Mouse (Mus musculus) forebrain, embryonic 10.5 days (tissue): ENCODE data around the gene BC017158. TPM values are rescaled to one million over a fixed set of nuclear protein-coding genes. Genes with fewer than 3 reads are reported as not detected.

ENCODE experiments used
- DNase-seq: peaks from one replicate; pipeline ENCODE4 v3.0.0-alpha.2; 2017; ENCODE audit warnings: low spot score; ENCODE audit errors: extremely low spot score
- H3K27ac ChIP-seq: fragments of 300-500 bp; sonication (generic); 2 replicates; pipeline ENCODE4 v1.5.1; 2016; ENCODE audit warnings: mild to moderate bottlenecking
- H3K27me3 ChIP-seq: fragments of 300-500 bp; sonication (generic); 2 replicates; pipeline ENCODE4 v1.6.1; 2016; ENCODE audit warnings: mild to moderate bottlenecking; ENCODE audit not compliant: poor library complexity, severe bottlenecking
- H3K36me3 ChIP-seq: fragments of 300-500 bp; sonication (generic); replicated peaks from 2 replicates; pipeline ENCODE4 v1.6.1; 2016; ENCODE audit warnings: mild to moderate bottlenecking, moderate library complexity
- H3K4me1 ChIP-seq: fragments of 300-500 bp; sonication (generic); 2 replicates; pipeline ENCODE4 v1.6.1; 2016
- H3K4me3 ChIP-seq: fragments of 300-500 bp; sonication (generic); 2 replicates; pipeline ENCODE4 v1.5.1; 2016; ENCODE audit warnings: mild to moderate bottlenecking, moderate library complexity
- H3K9me3 ChIP-seq: fragments of 300-500 bp; sonication (generic); 2 replicates; pipeline ENCODE4 v1.6.1; 2016; ENCODE audit warnings: mild to moderate bottlenecking, moderate library complexity
- WGBS: fragments of 180-500 bp; shearing (Covaris S2); methylation state at CpG from one replicate; pipeline ENCODE4 v1.1.7; 2016; 5-methylcytosine and 5-hydroxymethylcytosine counted together
- polyA plus RNA-seq: library from polyadenylated mRNA; unstranded; fragments of >200 nt; fragmentation: Nextera tagmentation; extraction: Ambion mirVana; gene quantifications from 2 replicates; pipeline ENCODE4 v1.2.1, GENCODE M21; 2016

Gene BC017158
- polyA plus RNA-seq, 1 experiment from 2014 or later = 22.0 TPM

- H3K9me3 ChIP-seq = no peaks in the 10 kb centered on the region
- peaks cover 7% of the 10 kb centered on the region; the same call in 1 of the 2 replicates for H3K4me1 ChIP-seq
- no peaks in the 10 kb centered on the region for H3K36me3 ChIP-seq
- 90% methylated on average over 2 of the region's 2 CpGs for WGBS
- H3K4me3 ChIP-seq = no peak overlapping the region
- DNase-seq = no peak
- no peak overlapping the region for H3K27ac ChIP-seq
- H3K27me3 ChIP-seq = no peaks in the 10 kb centered on the region
Measured at GRCm38 (mm10) chr7:128320219-128320816, 22.3 kb upstream of the BC017158 start.

DNA sequence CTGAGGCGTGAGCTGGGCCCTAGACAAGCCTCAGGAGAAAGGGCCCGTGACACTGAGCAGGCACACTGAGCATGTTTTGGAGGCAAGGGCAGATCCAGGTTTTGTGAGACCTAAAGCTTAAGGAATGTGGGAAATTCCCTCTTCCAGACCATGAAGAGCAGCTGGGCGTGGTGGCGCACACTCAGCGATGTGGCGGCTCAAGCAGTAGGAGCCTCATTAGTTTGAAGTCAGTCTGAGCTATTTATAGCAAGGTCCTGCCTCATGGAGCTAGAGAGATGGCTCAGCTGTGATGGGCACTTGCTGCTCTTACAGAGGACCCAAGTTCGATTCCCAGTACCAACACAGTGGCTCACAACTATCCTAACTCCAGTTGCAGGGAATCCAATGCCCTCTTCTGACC is 21.2 kb upstream of the BC017158 start:
- DNase-seq = no peak
- Histone ChIP-seq H3K4me1 (peaks cover 7% of the 10 kb centered on the region; the same call in 1 of the 2 replicates), H3K27ac (no peak overlapping the region), H3K36me3 (no peaks in the 10 kb centered on the region), H3K4me3 (no peak overlapping the region), H3K27me3 (no peaks in the 10 kb centered on the region), H3K9me3 (no peaks in the 10 kb centered on the region)
- 85% methylated on average over 7 of the region's 7 CpGs for WGBS

DNA sequence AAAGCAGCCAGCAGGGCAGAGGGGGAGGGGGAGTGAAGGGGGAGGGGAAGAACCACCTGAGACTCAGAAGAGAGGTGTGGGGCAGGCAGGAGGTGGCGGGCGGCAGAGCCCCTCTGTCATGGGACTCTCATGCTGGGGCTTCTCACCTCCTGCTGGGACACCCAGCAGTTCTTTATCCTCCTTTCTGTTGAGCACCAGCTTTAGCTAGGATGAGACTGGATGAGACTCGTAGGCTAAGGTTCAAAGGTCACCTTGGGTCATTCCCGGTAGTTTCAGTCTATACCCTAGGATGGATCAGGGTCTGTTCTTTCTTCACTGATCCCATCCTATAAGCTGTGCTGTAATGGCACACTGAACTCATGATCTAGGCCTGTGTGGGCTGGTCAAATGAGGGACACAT is 19.0 kb upstream of the BC017158 start:
- 44% methylated on average over 4 of the region's 4 CpGs for WGBS
- H3K36me3 ChIP-seq = no peaks in the 10 kb centered on the region
- no peak overlapping the region for H3K27ac ChIP-seq
- H3K27me3 ChIP-seq = no peaks in the 10 kb centered on the region
- no peak overlapping the region for H3K4me3 ChIP-seq
- DNase-seq = no peak
- H3K4me1 ChIP-seq = peaks cover 12% of the 10 kb centered on the region
- H3K9me3 ChIP-seq = no peaks in the 10 kb centered on the region

DNA sequence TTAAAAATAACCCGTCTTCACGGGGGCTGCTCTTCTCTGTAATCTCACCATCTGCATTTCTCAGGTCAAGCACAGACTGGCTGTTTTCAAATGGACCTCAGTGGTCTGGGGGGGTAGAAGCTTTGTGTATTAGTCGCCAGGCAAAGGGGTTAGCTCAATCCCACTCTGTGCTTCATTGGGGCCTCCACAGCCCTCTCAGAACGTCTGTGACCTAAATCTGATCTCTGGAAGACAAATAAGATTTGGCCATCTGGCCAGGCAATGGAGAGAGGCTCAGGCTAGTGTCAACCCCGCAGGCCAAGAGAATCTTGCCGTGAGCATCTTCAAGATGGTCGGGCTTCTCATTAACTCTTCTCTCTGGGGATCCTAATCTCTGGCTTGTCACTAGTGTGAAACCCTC is 16.5 kb upstream of the BC017158 start:
- H3K36me3 ChIP-seq = no peaks in the 10 kb centered on the region
- no peak overlapping the region for H3K4me3 ChIP-seq
- H3K9me3 ChIP-seq = no peaks in the 10 kb centered on the region
- 85% methylated on average over 7 of the region's 7 CpGs for WGBS
- no peak for DNase-seq
- peaks cover 14% of the 10 kb centered on the region for H3K4me1 ChIP-seq
- no peak overlapping the region for H3K27ac ChIP-seq
- no peaks in the 10 kb centered on the region for H3K27me3 ChIP-seq

DNA sequence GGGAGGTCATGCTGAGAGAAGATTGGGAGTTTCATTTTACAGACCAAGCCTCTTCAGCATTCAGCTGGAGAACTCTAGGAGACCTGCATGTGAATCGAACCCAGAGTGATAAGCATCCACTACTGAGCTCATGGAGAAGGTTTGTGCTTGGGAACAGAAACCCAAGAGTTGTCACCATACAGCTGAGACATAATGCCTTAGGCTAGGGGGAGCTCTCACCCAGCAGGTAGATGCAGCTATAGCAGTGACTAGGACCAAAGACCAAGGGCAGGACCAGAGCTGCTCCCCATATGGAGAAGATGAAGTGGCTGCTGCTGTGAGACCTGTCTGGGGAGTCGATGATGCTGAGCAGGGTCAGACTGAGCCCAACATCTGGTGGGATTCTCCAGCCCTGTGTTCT is 15.6 kb upstream of the BC017158 start:
- WGBS = 92% methylated on average over 2 of the region's 2 CpGs
- Histone ChIP-seq H3K4me3 (no peak overlapping the region), H3K36me3 (no peaks in the 10 kb centered on the region), H3K4me1 (peaks cover 14% of the 10 kb centered on the region), H3K27ac (no peak overlapping the region), H3K27me3 (no peaks in the 10 kb centered on the region), H3K9me3 (no peaks in the 10 kb centered on the region)
- no peak for DNase-seq

DNA sequence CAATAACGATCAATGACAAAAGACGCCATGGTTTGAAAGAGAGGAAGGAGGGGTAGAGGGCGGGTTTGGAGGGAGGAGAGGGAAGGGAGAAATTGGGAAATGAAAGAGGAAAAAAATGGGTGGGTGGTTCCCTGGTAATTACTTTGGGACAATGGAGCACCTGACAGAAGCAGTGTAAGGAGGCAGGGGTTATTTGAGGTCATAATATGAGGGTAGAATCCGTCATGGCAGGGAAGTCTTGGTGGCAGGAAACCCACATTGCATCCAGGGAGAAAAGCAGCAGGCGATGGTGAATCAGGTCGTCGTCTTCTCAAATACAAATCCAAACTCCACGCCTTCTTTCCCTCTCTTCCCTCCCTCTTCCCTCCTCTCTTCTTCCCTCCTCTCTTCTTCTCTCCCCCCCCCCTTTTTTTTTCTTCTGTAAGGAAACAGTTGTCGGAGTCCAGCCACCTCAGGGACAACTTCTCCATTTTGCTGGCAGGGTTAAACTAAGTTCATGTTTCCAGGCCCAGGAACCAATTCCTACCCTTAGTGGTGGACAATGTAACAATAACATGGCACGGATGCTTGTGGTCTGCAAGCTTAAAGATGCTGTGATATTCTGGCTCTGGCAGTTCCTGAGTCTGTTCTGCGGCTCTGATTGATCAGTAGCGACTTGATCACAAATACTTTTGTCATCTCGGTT is 14.5 kb upstream of the BC017158 start:
- Histone ChIP-seq H3K4me3 (no peak overlapping the region), H3K9me3 (no peaks in the 10 kb centered on the region), H3K4me1 (peaks cover 14% of the 10 kb centered on the region), H3K27me3 (no peaks in the 10 kb centered on the region), H3K36me3 (no peaks in the 10 kb centered on the region), H3K27ac (no peak overlapping the region)
- WGBS = 78% methylated on average over 13 of the region's 13 CpGs
- no peak for DNase-seq

DNA sequence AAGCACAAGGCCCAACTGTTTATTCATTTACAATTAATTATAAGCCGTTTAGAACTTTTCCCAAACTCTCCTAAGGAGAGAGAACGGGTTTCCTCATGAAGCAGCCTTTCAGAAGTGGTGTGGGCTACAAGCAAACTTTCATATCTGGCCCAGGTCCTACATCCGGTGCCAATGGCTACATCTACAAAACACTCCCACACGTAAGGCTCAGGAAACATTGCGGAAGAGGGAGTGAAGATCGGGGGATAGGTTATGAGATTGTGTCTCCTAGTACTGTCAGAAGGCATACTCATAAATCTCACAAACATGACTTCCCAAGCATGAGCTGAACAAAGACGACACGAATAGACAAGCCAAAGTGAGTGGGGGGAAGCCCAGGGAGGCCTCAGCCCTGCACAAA is 13.8 kb upstream of the BC017158 start:
- Histone ChIP-seq H3K9me3 (no peaks in the 10 kb centered on the region), H3K36me3 (no peaks in the 10 kb centered on the region), H3K4me1 (peaks cover 11% of the 10 kb centered on the region), H3K27me3 (no peaks in the 10 kb centered on the region), H3K27ac (no peak overlapping the region), H3K4me3 (no peak overlapping the region)
- no peak for DNase-seq
- 82% methylated on average over 8 of the region's 8 CpGs for WGBS

DNA sequence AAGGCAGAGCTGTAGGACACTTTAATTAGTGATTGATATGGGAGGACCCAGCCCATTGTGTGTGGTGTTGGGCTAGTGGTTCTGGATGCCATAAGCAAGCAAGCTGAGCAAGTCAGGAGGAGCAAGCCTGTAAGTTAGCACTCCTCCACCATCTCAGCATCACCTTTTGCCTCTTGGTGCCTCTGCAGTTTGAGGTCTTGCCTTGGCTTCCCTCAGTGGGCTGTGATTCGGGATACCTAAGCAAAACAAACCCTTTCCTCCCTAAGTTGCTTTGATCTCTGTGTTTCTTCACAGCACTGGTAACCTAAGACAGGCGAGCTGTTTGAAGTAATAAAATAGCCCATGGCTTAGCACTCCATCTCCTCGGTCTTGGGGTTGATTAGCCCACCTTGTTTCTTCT is 13.3 kb upstream of the BC017158 start:
- H3K9me3 ChIP-seq = no peaks in the 10 kb centered on the region
- no peaks in the 10 kb centered on the region for H3K36me3 ChIP-seq
- peaks cover 11% of the 10 kb centered on the region for H3K4me1 ChIP-seq
- 72% methylated on average over 3 of the region's 3 CpGs for WGBS
- no peak overlapping the region for H3K4me3 ChIP-seq
- DNase-seq = no peak
- no peaks in the 10 kb centered on the region for H3K27me3 ChIP-seq
- H3K27ac ChIP-seq = no peak overlapping the region

DNA sequence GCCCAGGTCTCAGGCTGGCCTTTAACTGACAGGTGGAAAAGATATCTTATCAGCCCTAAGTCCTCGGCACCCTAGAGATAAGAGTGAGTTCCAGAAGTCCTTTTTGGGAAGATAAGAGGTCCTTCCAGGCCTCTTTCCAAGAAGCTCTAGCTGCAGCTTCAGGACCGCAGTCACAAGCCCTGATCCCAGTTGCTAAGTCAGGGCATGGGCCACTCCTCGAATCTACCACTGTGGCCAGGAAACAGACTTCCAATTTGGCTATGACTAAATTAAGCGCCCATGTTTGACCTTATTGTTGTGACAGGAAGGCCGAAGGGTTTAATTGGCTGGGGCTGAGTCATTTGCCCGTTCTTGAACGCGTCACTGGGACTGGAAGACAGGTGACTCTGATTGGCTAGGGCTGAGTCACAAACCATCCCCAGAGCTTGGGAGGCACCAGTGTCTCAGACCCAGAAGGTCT is 12.3 kb upstream of the BC017158 start:
- WGBS = 81% methylated on average over 8 of the region's 8 CpGs
- no peaks in the 10 kb centered on the region for H3K36me3 ChIP-seq
- H3K27me3 ChIP-seq = no peaks in the 10 kb centered on the region
- no peak overlapping the region for H3K4me3 ChIP-seq
- no peak for DNase-seq
- peaks cover 11% of the 10 kb centered on the region for H3K4me1 ChIP-seq
- H3K27ac ChIP-seq = no peak overlapping the region
- H3K9me3 ChIP-seq = no peaks in the 10 kb centered on the region

DNA sequence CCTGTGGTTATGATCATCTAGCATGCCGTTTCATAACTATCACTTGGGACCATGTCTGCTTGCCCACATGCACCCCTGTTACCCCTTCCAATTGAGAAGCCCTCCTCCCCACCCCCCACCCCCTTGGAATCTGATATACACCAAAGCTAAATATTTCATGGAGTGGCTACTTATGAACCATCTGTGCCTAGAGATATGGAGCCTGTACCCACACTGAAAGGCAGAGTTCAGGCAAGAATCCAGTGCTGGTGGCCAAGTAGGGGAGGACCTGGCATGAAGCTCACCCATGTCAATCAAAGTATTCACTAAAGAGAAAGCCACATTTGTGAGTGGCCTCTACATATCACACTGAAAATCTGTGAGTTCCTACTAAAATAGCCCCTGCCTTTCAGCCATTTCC is 11.8 kb upstream of the BC017158 start:
- H3K27ac ChIP-seq = no peak overlapping the region
- 82% methylated on average over 1 of the region's 1 CpGs for WGBS
- no peak for DNase-seq
- H3K36me3 ChIP-seq = no peaks in the 10 kb centered on the region
- H3K27me3 ChIP-seq = no peaks in the 10 kb centered on the region
- no peaks in the 10 kb centered on the region for H3K9me3 ChIP-seq
- H3K4me1 ChIP-seq = peaks cover 12% of the 10 kb centered on the region
- H3K4me3 ChIP-seq = no peak overlapping the region

DNA sequence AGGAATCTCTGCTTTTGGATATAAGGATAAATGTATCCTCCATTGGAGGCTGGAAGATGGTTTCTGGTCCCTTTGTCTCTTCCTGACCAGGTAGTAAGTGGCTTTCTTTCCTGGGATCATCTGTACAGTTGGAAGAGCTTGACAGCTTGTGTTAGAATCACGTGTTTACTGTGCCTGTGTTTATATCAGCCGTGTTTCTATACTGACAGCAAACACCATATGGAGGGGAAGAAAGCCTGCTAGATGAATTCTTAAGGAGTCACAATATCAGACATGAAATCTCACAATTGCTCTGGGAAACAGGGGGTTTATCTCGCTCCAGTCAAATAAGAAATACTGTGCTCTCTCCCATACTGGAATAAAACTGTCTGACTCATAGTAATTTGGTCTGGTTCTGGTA is 11.2 kb upstream of the BC017158 start:
- 86% methylated on average over 3 of the region's 3 CpGs for WGBS
- no peaks in the 10 kb centered on the region for H3K27me3 ChIP-seq
- H3K9me3 ChIP-seq = no peaks in the 10 kb centered on the region
- H3K4me3 ChIP-seq = no peak overlapping the region
- no peak for DNase-seq
- H3K36me3 ChIP-seq = no peaks in the 10 kb centered on the region
- peaks cover 17% of the 10 kb centered on the region for H3K4me1 ChIP-seq
- H3K27ac ChIP-seq = no peak overlapping the region

DNA sequence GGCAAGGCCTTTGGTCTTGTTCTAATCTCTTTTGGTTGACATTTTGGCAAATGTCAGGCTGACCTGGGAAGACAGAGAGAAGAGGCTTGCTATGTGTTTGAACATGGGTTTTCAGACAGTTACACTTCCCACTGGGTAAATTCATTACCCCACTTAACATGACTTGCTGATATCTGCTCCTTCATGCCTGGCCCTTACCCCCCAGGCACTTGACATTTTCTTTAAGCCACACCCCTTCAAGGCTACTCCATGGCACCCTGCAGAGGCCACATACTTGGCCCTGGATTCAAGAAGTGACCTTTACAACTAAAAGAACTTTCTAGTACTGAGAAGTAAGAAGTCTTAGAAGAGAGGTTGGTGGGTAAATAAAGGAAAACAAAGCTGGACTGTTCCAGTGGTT is 9.9 kb upstream of the BC017158 start:
- Histone ChIP-seq H3K9me3 (no peaks in the 10 kb centered on the region), H3K36me3 (no peaks in the 10 kb centered on the region), H3K27me3 (no peaks in the 10 kb centered on the region; the same call in 1 of the 2 replicates), H3K27ac (no peak overlapping the region), H3K4me3 (no peak overlapping the region), H3K4me1 (peaks cover 18% of the 10 kb centered on the region)
- DNase-seq = no peak

- Histone ChIP-seq H3K36me3 (no peaks in the 10 kb centered on the region), H3K4me3 (no peak overlapping the region), H3K27me3 (no peaks in the 10 kb centered on the region; the same call in 1 of the 2 replicates), H3K27ac (no peak overlapping the region), H3K9me3 (no peaks in the 10 kb centered on the region), H3K4me1 (0 out of 2 replicates have a peak, but pooled peaks cover 7% of the 10 kb centered on the region)
- no peak for DNase-seq
- 8% methylated on average over 5 of the region's 5 CpGs for WGBS
Measured at GRCm38 (mm10) chr7:128304907-128305306, 6.9 kb upstream of the BC017158 start.
